Mouse (Mus musculus) spleen, postnatal 4 days (tissue): Measurements from ENCODE around the gene Pcnx4.
A peak's percentile ranks its signal among the peaks of the same experiment; 100 is the strongest.

Source experiments
- DNase-seq, 2 experiments: peaks; one replicate each; pipeline ENCODE4 v3.0.0; 2022; ENCODE audit warnings: low spot score in 2 of 2

Gene Pcnx4

GRCm38 (mm10) chr12:72536021-72536597 lies at the start of gene Pcnx4:
Pcnx4 (plus strand) TSS chr12:72536383.
- peak; percentile 92 to 97 for DNase-seq

GRCm38 (mm10) chr12:72487498-72487897 lies 48.7 kb upstream of the Pcnx4 start:
- DNase-seq = no peak

- no peak for DNase-seq
Observed at GRCm38 (mm10) chr12:72489995-72490394, 46.2 kb upstream of the Pcnx4 start.

GRCm38 (mm10) chr12:72491063-72491719 lies 45.0 kb upstream of the Pcnx4 start:
- DNase-seq = no peak

GRCm38 (mm10) chr12:72496866-72497600 lies 39.1 kb upstream of the Pcnx4 start:
- no peak for DNase-seq

GRCm38 (mm10) chr12:72509606-72510005 lies 26.6 kb upstream of the Pcnx4 start:
- DNase-seq = no peak

GRCm38 (mm10) chr12:72515446-72515845 lies 20.7 kb upstream of the Pcnx4 start:
- no peak for DNase-seq

GRCm38 (mm10) chr12:72518114-72518728 lies 18.0 kb upstream of the Pcnx4 start:
- DNase-seq = no peak

GRCm38 (mm10) chr12:72519352-72519751 lies 16.8 kb upstream of the Pcnx4 start:
- DNase-seq = no peak

GRCm38 (mm10) chr12:72519855-72520254 lies 16.3 kb upstream of the Pcnx4 start:
- no peak for DNase-seq

GRCm38 (mm10) chr12:72520645-72521044 lies 15.5 kb upstream of the Pcnx4 start:
- peak; percentile 38 to 85 for DNase-seq

GRCm38 (mm10) chr12:72525588-72525987 lies 10.6 kb upstream of the Pcnx4 start:
- no peak for DNase-seq

GRCm38 (mm10) chr12:72532303-72532702 lies 3.9 kb upstream of the Pcnx4 start:
- no peak for DNase-seq

- DNase-seq = no peak
Observed at GRCm38 (mm10) chr12:72533986-72534385, 2.2 kb upstream of the Pcnx4 start.

- DNase-seq = no peak
Observed at GRCm38 (mm10) chr12:72535599-72535998, 584 bp upstream of the Pcnx4 start.

- DNase-seq = no peak
Observed at GRCm38 (mm10) chr12:72538571-72538970, 2.4 kb downstream of the Pcnx4 start.

- DNase-seq = no peak
Observed at GRCm38 (mm10) chr12:72554347-72554746, 18.2 kb downstream of the Pcnx4 start.

- no peak for DNase-seq
Observed at GRCm38 (mm10) chr12:72564281-72564795, 28.2 kb downstream of the Pcnx4 start.

GRCm38 (mm10) chr12:72582021-72582420 lies 45.8 kb downstream of the Pcnx4 start:
- no peak for DNase-seq

- DNase-seq = no peak
Observed at GRCm38 (mm10) chr12:72583099-72583498, 46.9 kb downstream of the Pcnx4 start.

- DNase-seq = no peak
Observed at GRCm38 (mm10) chr12:72585339-72585738, 49.2 kb downstream of the Pcnx4 start.

- DNase-seq = no peak
Observed at GRCm38 (mm10) chr12:72592991-72593390, 56.8 kb downstream of the Pcnx4 start.
